Mouse (Mus musculus) erythroblast, adult 5-6 weeks (primary cell): Measurements from ENCODE around the gene Ltbp1. TPM values are rescaled to one million over a fixed set of nuclear protein-coding genes. Genes with fewer than 3 reads are reported as not detected.

Experiments used
- ATAC-seq: replicated peaks from 2 replicates; pipeline ENCODE4 v1.8.0; 2016; ENCODE audit warnings: moderate number of reproducible peaks, mild to moderate bottlenecking, moderate TSS enrichment, inconsistent platforms; ENCODE audit not compliant: poor library complexity, low FRiP score, severe bottlenecking
- total RNA-seq, 2 experiments: library from RNA; stranded (forward) in 1 of 2; stranded (reverse) in 1 of 2; fragments of 150-400 nt in 1 of 2; fragments of 200-764, 138-1000 nt in 1 of 2; gene quantifications; 2 replicates each; pipeline versions ENCODE4 v1.2.3 to v1.2.4; 2015 to 2017; ENCODE audit warnings: low replicate concordance in 2 of 2

The Ltbp1 gene
- total RNA-seq, 2 experiments from 2014 or later: 0.51 TPM; not detected in 1

GRCm38 (mm10) chr17:74995266-74995665 is 10.1 kb upstream of the Ltbp1 start:
- no peak for ATAC-seq

- ATAC-seq: no peak
Measured at GRCm38 (mm10) chr17:75000066-75000465, 5.3 kb upstream of the Ltbp1 start.

GRCm38 (mm10) chr17:75004820-75005219 is 548 bp upstream of the Ltbp1 start:
- ATAC-seq: no peak; the same call in 1 of the 2 replicates

GRCm38 (mm10) chr17:75005685-75006680 is 615 bp downstream of the Ltbp1 start:
- no peak for ATAC-seq

GRCm38 (mm10) chr17:75010955-75011354 is 5.6 kb downstream of the Ltbp1 start:
- no peak for ATAC-seq

GRCm38 (mm10) chr17:75013211-75013610 is 7.8 kb downstream of the Ltbp1 start:
- no peak for ATAC-seq

- no peak for ATAC-seq
Measured at GRCm38 (mm10) chr17:75013868-75014267, 8.5 kb downstream of the Ltbp1 start.

GRCm38 (mm10) chr17:75014601-75015356 is 9.4 kb downstream of the Ltbp1 start:
- ATAC-seq: no peak

GRCm38 (mm10) chr17:75015546-75015945 is 10.2 kb downstream of the Ltbp1 start:
- ATAC-seq: no peak

GRCm38 (mm10) chr17:75017423-75017822 is 12.1 kb downstream of the Ltbp1 start:
- ATAC-seq: no peak; the same call in 1 of the 2 replicates

GRCm38 (mm10) chr17:75018142-75018541 is 12.8 kb downstream of the Ltbp1 start:
- no peak for ATAC-seq

- ATAC-seq: no peak
Measured at GRCm38 (mm10) chr17:75020026-75020425, 14.7 kb downstream of the Ltbp1 start.

GRCm38 (mm10) chr17:75020619-75021018 is 15.3 kb downstream of the Ltbp1 start:
- no peak for ATAC-seq

GRCm38 (mm10) chr17:75027358-75028131 is 22.2 kb downstream of the Ltbp1 start:
- ATAC-seq: no peak

- no peak for ATAC-seq
Measured at GRCm38 (mm10) chr17:75033356-75033755, 28.0 kb downstream of the Ltbp1 start.

- no peak for ATAC-seq
Measured at GRCm38 (mm10) chr17:75033872-75034615, 28.7 kb downstream of the Ltbp1 start.

- ATAC-seq: no peak
Measured at GRCm38 (mm10) chr17:75036881-75037280, 31.5 kb downstream of the Ltbp1 start.

- ATAC-seq: no peak
Measured at GRCm38 (mm10) chr17:75039017-75039416, 33.6 kb downstream of the Ltbp1 start.

GRCm38 (mm10) chr17:75049366-75049969 is 44.1 kb downstream of the Ltbp1 start:
- ATAC-seq: no peak
